Mouse (Mus musculus): ENCODE results near the gene Rnf149.
A peak's percentile ranks its signal among the peaks of the same experiment; 100 is the strongest.

Gene Rnf149

DNA sequence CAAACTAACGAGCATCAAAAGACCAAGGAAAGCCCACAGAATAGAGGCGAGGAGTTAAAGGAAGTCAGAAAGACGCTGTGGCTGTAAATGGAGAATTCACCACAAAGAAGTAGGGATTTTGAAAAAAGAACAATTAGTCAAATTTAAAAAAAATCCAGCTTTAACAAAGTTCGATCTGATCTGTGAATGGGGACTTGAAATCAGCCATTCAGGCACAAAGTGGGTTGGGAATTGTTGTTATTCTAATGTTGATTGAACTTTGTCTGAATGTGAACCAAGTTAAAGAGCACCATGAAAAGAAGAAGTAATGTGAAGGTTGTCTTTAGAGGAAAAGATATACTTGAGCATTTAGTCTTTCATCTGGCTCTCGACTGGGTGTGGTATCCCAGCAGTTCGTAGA is 48.9 kb downstream of the Rnf149 start:
- DNase-seq = no peak

DNA sequence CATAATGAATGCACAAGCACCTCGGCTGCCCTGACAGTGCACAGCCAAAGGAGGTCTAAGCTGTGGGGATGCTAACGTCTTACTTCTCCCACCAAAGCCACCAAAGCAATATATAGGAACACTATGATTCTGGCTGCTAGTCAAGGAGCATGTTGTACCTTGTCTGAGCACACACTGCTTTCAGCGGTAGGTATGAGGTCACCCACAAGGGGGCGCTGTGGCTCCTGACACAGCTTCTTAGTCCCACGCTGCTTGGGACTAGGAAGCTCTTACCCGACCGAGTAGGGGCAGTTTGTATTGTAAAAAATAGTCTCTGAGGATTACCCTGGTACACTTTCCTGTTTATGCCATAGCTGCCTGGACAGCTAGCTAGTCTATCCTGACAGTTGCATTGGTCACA is 49.8 kb downstream of the Rnf149 start:
- peak; percentile 79 for DNase-seq

DNA sequence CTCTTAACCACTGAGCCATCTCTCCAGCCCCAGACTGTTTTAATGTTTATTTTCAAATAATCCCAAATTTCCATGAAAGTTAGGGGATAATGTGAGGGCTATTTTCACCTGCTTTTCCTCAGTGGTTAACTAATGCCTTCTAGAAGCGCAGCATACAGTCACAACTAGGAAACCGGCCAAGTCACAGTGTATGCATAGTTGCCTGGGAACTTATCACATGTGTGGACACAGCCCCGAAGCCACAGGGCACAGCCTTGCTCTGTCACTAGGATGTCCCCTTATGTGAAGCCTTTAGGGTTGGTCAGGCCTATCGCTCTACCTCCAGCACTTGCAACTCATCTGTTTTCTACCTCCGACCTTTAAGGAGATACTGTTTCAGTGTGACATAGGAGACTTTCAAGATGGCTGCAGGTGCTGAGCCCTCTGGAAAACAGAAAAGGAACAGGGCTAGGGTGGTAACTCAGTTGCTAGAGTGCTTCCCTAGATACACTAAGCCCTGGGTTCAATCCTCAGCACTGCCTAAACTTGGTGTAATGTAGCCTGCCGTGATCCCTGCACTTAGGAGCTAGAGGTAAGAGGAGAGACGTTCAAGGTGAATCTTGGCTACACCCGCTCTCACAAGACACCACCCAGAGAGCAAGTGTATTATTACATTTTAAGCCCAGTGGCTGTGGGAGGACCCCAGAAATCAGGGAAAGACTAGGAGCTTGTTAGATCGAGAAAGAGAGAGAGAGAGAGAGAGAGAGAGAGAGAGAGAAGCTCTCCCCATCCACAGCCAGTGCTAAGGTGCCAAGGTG is 50.6 kb downstream of the Rnf149 start:
- DNase-seq = no peak

DNA sequence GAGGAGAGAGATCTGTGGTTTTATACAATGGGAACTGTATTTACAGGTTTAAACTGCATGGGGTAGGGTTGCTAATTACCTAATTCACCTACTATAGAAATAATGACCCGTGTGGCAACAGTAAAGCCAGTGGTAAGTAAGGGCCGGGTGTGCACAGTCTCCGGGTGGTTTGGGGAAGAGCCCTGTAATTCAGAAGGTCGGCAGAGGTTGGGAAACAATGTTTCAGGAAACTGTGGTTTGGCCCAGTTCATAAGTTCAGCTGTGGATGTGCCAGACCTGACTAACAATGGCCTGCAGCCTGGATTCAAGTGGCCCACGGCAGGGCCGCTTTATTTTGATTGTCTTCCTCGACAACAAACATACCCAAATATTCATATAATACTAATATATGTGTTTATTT is 51.4 kb downstream of the Rnf149 start:
- DNase-seq = no peak

DNA sequence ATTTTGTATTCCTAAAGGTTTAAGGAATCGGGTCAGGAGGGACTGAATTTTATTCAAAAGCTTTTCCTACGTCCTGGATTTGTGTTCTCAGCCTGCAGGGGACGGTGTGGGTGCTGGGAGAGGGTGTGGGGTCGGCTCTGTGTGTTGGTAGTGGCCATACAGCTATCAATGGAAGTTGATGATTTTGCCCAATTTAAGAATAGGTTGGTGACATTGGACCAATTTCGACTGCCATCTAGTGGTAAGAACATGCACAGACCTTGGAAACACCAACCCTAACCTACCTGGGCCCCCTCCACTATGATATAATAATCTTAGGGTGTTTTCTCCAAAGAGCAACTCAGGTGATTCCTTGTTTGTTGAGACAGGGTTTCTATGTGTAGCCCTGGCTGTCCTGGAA is 54.7 kb downstream of the Rnf149 start:
- no peak for DNase-seq

DNA sequence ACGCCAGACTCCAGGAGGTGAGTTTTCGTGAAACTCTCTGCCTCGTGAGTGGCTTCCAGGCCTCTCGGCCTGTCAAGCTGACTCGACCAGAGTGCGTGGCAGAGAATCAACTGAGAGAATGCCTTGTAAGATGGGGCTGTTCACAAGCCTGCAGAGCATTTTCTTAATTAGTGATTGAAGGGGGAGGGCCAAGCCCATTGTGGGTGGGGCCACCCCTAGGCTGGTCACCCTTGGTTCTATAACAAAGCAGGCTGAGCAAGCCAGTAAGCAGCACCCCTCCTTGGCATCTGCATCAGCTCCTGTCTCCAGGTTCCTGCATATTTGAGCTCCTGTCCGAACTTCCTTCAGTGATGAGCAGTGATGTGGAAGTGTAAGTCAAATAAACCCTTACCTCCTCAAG is 55.9 kb downstream of the Rnf149 start:
- no peak for DNase-seq

DNA sequence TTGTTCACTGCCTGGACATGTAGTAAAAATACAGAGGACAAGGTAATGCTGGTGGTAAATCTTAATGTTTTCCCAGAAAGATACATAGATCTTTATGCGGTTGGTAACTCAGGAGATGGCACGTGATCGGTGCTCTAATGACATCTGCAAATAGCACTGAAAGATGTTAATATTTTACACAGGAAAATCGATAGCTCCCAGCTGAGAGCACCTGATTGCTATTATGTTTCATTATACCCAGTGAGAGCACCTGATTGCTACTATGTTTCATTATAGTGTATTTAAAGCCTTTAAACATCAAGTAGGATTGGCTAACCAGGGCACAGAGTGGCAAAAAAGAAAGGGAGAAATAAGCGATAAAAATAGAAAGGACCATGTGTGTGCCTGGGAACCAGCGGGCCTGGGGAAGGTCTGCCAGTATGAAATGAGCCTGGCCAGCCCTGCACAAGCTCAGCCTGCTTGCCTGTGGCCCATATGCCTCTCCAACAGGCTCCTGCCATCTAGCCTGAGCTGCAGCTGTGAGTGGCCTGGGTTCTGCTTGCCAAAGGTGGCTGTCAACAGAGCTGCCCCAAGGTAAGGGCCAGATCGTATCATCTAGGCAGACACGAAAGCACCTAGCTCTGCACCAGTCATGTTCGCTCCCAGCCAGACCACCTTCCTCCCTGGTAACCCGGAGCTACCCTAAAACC is 61.8 kb downstream of the Rnf149 start:
- no peak for DNase-seq

DNA sequence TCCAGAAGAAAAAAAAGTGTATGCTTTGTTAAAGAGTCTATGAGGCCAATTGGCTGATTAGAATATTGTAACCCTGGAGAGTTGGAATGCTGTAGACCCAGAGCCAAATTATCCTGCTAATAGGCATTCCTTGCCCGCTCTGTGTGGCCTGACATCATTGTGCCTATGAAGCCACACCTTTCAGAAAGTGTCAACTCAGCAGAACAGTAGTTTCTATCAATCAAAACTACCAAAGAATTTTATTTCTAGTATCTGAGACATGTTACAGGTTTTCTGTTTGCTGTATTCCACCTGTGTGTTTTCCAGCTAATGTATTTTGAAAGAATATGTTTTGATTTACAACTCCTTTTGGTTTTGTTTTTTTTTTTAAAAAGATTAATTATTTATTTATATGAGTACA is 65.0 kb downstream of the Rnf149 start:
- DNase-seq = no peak

DNA sequence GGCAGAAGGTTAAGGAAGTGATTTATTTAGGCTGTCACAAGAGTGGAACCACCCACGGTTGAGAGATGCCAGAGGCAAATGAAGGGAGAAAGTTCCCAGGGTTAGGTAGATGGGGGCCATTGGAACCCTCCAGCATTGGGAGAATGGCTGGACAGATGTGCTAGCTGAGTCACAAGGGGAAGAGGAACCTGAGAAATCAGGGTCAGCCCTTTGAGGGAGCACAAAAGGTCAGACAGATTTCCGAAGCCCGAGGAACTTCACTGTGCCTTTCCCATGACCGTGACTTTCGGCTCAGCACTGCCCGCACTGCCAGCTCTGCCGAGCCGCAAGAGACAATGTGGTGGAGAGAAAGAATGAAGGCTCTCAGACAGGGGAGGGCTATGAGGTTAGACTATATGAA is 65.4 kb downstream of the Rnf149 start:
- no peak for DNase-seq

DNA sequence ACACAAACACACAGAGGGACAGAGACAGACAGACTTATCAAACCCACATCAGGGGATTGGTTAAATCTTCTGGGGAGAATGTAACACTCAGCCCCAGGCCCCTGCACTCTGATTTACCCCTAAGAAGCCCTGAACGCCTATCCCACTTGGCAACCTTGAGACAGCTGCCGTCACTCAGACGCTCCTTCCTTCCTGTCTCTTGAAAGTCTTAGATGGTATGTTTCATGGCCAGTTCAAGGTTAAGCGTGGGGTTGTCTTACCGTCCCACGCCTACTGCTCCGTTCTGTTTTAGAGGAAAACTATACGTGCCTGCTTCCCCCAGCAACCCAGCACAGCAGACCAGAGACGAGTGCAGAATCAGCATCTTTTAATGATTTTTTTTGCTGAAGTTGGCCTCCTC is 71.6 kb downstream of the Rnf149 start:
- DNase-seq = no peak

DNA sequence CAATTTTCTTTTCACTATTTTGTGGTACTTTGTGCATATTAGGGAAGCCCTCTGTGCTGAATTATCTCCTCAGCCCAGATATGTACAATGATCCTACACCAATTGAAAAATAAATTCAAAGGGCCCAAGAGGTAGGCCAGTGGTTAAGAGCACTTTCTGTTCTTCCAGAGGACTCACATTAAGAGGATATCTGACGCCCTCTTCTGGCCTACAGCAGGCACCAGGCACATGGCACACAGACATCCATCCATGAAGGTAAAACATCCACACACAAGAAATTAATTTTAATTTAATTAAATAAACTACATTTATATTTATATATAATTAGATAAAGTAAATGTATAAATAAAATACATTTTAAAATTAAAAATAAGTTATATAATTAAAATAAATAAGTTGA is 72.9 kb downstream of the Rnf149 start:
- DNase-seq = no peak

DNA sequence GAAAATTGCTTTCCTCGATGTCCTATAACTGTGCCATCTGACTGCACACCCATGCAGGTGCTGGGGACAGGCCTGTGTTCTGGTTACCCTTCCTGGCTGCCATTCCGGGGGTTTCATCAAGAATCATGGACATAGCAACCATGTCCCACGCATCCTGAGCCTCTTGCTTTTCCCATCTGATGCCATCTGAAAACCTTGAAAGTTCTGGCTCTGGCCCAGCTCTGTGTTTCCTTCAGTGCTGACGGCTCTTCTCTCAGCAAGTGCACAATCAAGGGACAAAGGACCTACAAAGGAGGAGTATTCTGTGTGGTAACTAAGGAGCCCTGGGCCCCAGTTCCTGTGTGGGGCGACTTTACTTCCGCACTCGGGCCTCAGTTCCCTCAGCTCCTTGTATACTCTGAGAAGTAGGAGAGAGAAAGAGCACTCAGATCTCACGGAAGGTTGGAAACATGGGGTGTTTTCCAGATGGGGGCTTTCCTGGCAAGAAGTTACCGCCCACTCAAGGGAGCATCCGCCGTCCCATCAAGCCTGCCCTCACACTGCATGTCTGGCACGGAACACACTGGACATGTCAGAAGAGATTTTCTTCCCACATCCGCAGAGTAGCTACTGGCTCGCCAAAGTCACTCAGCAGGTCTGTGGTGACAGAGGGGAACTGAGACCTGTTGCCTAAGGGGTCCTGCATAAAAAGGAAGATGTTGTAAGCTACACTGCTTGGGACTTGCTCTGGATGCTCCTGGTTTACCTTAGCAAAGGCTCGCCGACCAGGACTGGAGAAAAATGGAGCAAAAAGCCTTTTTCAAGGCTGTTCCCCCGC is 74.2 kb downstream of the Rnf149 start:
- no peak for DNase-seq

All from right cerebral cortex, postnatal 4 days (tissue).